Mouse (Mus musculus) heart, embryonic 11.5 days (tissue): ENCODE results near the gene Tceal9. TPM values are rescaled to one million over a fixed set of nuclear protein-coding genes. Genes with fewer than 3 reads are reported as not detected.
A peak's percentile ranks its signal among the peaks of the same experiment; 100 is the strongest.
"Not testable (repeated sequence)": the region's sequence is repeated elsewhere in the genome, so short reads cannot be mapped to it uniquely, and the experiment has no call there.

ENCODE experiments used
- ATAC-seq: fragments of 200-750 bp; cut with Nextera tagmentation; replicated peaks from 2 replicates; pipeline ENCODE4 v1.8.0; 2017; ENCODE audit warnings: moderate library complexity; ENCODE audit not compliant: insufficient number of reproducible peaks, low FRiP score, low TSS enrichment
- H3K27ac ChIP-seq: fragments of 300-500 bp; sonication (generic); 2 replicates; pipeline ENCODE4 v1.5.1; 2014; ENCODE audit warnings: mild to moderate bottlenecking, low read depth, low read length
- H3K27me3 ChIP-seq: fragments of 300-500 bp; sonication (generic); 2 replicates; pipeline ENCODE4 v1.6.1; 2014; ENCODE audit warnings: mild to moderate bottlenecking, low read length, mixed read lengths; ENCODE audit not compliant: control insufficient read depth, insufficient read depth
- H3K36me3 ChIP-seq: fragments of 300-500 bp; sonication (generic); 2 replicates; pipeline ENCODE4 v1.6.1; 2014; ENCODE audit warnings: mild to moderate bottlenecking, low read length, moderate library complexity, mixed read lengths; ENCODE audit not compliant: control insufficient read depth, insufficient read depth
- H3K4me1 ChIP-seq: fragments of 300-500 bp; sonication (generic); 2 replicates; pipeline ENCODE4 v1.6.1; 2014; ENCODE audit warnings: low read length; ENCODE audit not compliant: control insufficient read depth, insufficient read depth
- H3K4me2 ChIP-seq: fragments of 300-500 bp; sonication (generic); 2 replicates; pipeline ENCODE4 v1.6.1; 2014; ENCODE audit warnings: mild to moderate bottlenecking, moderate library complexity
- H3K4me3 ChIP-seq: fragments of 300-500 bp; sonication (generic); 2 replicates; pipeline ENCODE4 v1.5.1; 2014; ENCODE audit warnings: low read depth, low read length
- H3K9ac ChIP-seq: fragments of 300-500 bp; sonication (generic); 2 replicates; pipeline ENCODE4 v1.6.1; 2014; ENCODE audit warnings: mild to moderate bottlenecking, low read depth, low read length, moderate library complexity
- H3K9me3 ChIP-seq: fragments of 300-500 bp; sonication (generic); replicated peaks from 2 replicates; pipeline ENCODE4 v1.6.1; 2016; ENCODE audit warnings: low read length; ENCODE audit not compliant: control insufficient read depth
- WGBS: fragments of 180-500 bp; shearing (Covaris S2); extraction: QIAGEN DNeasy Blood & Tissue Kit; methylation state at CpG from one replicate; pipeline ENCODE4 v1.1.7; 2014; ENCODE audit not compliant: insufficient replicate concordance; 5-methylcytosine and 5-hydroxymethylcytosine counted together
- polyA plus RNA-seq: library from polyadenylated mRNA; unstranded; fragments of >200 nt; fragmentation: Nextera tagmentation; extraction: Ambion mirVana; gene quantifications from 2 replicates; pipeline ENCODE4 v1.2.1, GENCODE M21; 2014

Gene Tceal9
- polyA plus RNA-seq, 1 experiment from 2014 or later, result 595 TPM

GRCm38 (mm10) chrX:136267720-136268119 lies 22.8 kb downstream of the Tceal9 start:
- H3K4me1 ChIP-seq, result no peaks in the 10 kb centered on the region
- 66% methylated on average over 5 of the region's 5 CpGs for whole genome bisulfite sequencing

GRCm38 (mm10) chrX:136268173-136268572 lies 23.3 kb downstream of the Tceal9 start:
- Histone ChIP-seq H3K9me3 (no peaks in the 10 kb centered on the region), H3K4me1 (no peaks in the 10 kb centered on the region), H3K4me2 (no peak overlapping the region), H3K9ac (no peak overlapping the region), H3K27ac (no peak overlapping the region), H3K36me3 (no peaks in the 10 kb centered on the region), H3K4me3 (no peak overlapping the region), H3K27me3 (no peaks in the 10 kb centered on the region)
- no peak for ATAC-seq
- WGBS, result 62% methylated on average over 4 of the region's 4 CpGs

More at GRCm38 (mm10) chrX:136267720-136268119, 22.8 kb downstream of the Tceal9 start:
- Histone ChIP-seq H3K4me3 (no peak overlapping the region), H3K4me2 (no peak overlapping the region), H3K9me3 (no peaks in the 10 kb centered on the region), H3K36me3 (no peaks in the 10 kb centered on the region), H3K27ac (no peak overlapping the region), H3K27me3 (no peaks in the 10 kb centered on the region), H3K9ac (no peak overlapping the region)
- no peak for ATAC-seq

- not testable (repeated sequence) for H3K36me3 ChIP-seq, H3K9me3 ChIP-seq, H3K27me3 ChIP-seq, H3K4me1 ChIP-seq
- ATAC-seq, result peak; percentile 91
- 0 out of 2 replicates have a peak within 1 kb of the TSS, but pooled peaks have one; percentile 35 for H3K27ac ChIP-seq
- peak within 1 kb of the TSS; percentile 45 for H3K4me3 ChIP-seq
- H3K4me2 ChIP-seq, result peak within 1 kb of the TSS; percentile 56
- H3K9ac ChIP-seq, result peak within 1 kb of the TSS; percentile 70
- 66% methylated on average over 4 of the region's 30 CpGs for WGBS
Measured at GRCm38 (mm10) chrX:136269743-136270392, 25.0 kb downstream of the Tceal9 start, which contains the start of gene Bex3. TSS of gene Bex3 (plus strand) at chrX:136270253.

- not testable (repeated sequence) for H3K9me3 ChIP-seq, H3K4me1 ChIP-seq, H3K27me3 ChIP-seq, H3K36me3 ChIP-seq
- Histone ChIP-seq H3K4me2 (peak overlapping the region; percentile 56), H3K27ac (0 out of 2 replicates have a peak overlapping the region, but pooled peaks have one; percentile 35), H3K9ac (peak overlapping the region; percentile 70), H3K4me3 (peak overlapping the region; percentile 45)
- WGBS, result 3% methylated on average over 6 of the region's 60 CpGs
- ATAC-seq, result peak; percentile 47
Measured at GRCm38 (mm10) chrX:136270393-136271111, 25.7 kb downstream of the Tceal9 start.

GRCm38 (mm10) chrX:136274542-136274941 lies 29.7 kb downstream of the Tceal9 start:
- no peak for ATAC-seq
- WGBS, result 21% methylated on average over 3 of the region's 3 CpGs
- H3K4me2 ChIP-seq, result no peak overlapping the region
- no peak overlapping the region for H3K9ac ChIP-seq
- no peak overlapping the region for H3K4me3 ChIP-seq
- H3K4me1 ChIP-seq, result no peaks in the 10 kb centered on the region
- H3K9me3 ChIP-seq, result no peaks in the 10 kb centered on the region
- H3K36me3 ChIP-seq, result no peaks in the 10 kb centered on the region
- H3K27ac ChIP-seq, result peak overlapping the region; percentile 29; the same call in 1 of the 2 replicates
- no peaks in the 10 kb centered on the region for H3K27me3 ChIP-seq

GRCm38 (mm10) chrX:136275386-136275785 lies 30.5 kb downstream of the Tceal9 start:
- WGBS, result 38% methylated on average over 3 of the region's 3 CpGs
- H3K9me3 ChIP-seq, result no peaks in the 10 kb centered on the region
- no peak for ATAC-seq
- H3K4me2 ChIP-seq, result no peak overlapping the region
- H3K4me3 ChIP-seq, result no peak overlapping the region
- no peaks in the 10 kb centered on the region for H3K27me3 ChIP-seq
- H3K4me1 ChIP-seq, result no peaks in the 10 kb centered on the region
- H3K27ac ChIP-seq, result no peak overlapping the region
- no peak overlapping the region for H3K9ac ChIP-seq
- H3K36me3 ChIP-seq, result no peaks in the 10 kb centered on the region

- Histone ChIP-seq H3K4me2 (no peak overlapping the region), H3K4me1 (no peaks in the 10 kb centered on the region), H3K4me3 (no peak overlapping the region), H3K27ac (no peak overlapping the region), H3K36me3 (no peaks in the 10 kb centered on the region), H3K27me3 (no peaks in the 10 kb centered on the region), H3K9ac (no peak overlapping the region), H3K9me3 (no peaks in the 10 kb centered on the region)
- no peak for ATAC-seq
- WGBS, result 80% methylated on average over 7 of the region's 7 CpGs
Measured at GRCm38 (mm10) chrX:136277577-136277976, 32.7 kb downstream of the Tceal9 start.

- Histone ChIP-seq H3K9ac (no peak overlapping the region), H3K36me3 (no peaks in the 10 kb centered on the region), H3K27ac (no peak overlapping the region), H3K4me2 (no peak overlapping the region), H3K9me3 (no peaks in the 10 kb centered on the region), H3K4me1 (no peaks in the 10 kb centered on the region), H3K4me3 (no peak overlapping the region), H3K27me3 (no peaks in the 10 kb centered on the region)
- ATAC-seq, result no peak
Measured at GRCm38 (mm10) chrX:136278401-136278800, 33.5 kb downstream of the Tceal9 start.
